ENCODE assay signal across 9 mouse cellular contexts in the genomic region with DNA sequence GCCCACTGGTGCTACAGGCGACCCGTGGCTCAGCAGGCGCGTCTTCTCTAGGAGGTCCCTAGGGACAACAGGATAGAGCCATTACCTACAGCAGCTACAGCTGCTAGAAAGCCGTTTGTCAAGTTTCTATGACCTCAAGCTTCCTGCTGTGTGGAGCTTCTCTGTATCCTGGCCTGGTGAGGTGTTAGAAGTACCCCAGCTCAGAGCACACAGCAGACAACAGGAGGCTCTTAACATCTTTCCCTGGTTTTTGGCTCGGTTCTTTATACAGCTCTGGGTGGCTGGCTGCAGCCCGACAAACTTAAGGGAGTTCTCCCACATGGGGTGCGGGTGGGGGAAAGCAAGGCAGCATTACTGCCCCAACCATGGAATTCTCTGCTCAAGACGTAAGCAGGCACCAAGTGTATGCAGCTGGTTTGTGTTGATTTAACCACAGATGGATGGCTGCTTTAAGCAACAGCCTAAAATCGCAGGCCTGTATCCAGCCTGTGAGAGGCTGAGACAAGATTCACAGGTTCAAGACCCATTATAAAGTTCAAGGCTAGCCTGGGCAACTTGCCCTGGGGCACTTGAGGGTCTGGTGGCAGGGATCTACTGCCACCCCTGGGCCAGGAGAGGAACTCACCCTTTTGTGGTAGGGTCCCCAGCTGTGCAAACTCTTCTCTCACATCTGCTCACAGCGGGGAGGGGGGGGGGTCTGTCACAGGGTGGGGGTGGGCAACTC. TPM values are rescaled to one million over a fixed set of nuclear protein-coding genes. Genes with fewer than 3 reads are reported as not detected.
A peak's percentile ranks its signal among the peaks of the same experiment; 100 is the strongest.
DNase-seq lines count a peak whose midpoint lies in the region; ATAC-seq lines count a peak whose summit lies in the region.
"Had no signal": no experiment of that assay in that cellular context is flagged by ENCODE, and none has a peak within 500 bp of the region (broad histone marks: within the 10 kb centered on the region; RNA-seq: fewer than 3 reads in every experiment).

No protein-coding gene starts in this region.

- H3K4me3 ChIP-seq in kidney, embryonic 16.5 days (ENCODE audit: low read length), result peak overlapping the region; percentile 49
- H3K4me3 ChIP-seq in embryonic facial prominence, embryonic 12.5 days, result peak overlapping the region; percentile 39
- H3K4me3 ChIP-seq in hindbrain, embryonic 16.5 days (ENCODE audit: low read length), result peak overlapping the region; percentile 48
- peak overlapping the region; percentile 44 for H3K4me3 ChIP-seq in midbrain, embryonic 15.5 days

- no peak for DNase-seq in kidney, postnatal 14 days
- no peak for DNase-seq in cerebellum, postnatal 36 days
- no peak for DNase-seq in right cerebral cortex, postnatal 4 days
- no peak for DNase-seq in frontal cortex, postnatal 25 days (ENCODE audit: low spot score in 2 of 2)

- H3K4me2 ChIP-seq in kidney, embryonic 16.5 days (replicated peaks; ENCODE audit: low read depth, low read length), result peak overlapping the region; percentile 74
- peak overlapping the region; percentile 76 for H3K4me2 ChIP-seq in embryonic facial prominence, embryonic 12.5 days (replicated peaks)
- peak overlapping the region; percentile 69 for H3K4me2 ChIP-seq in hindbrain, embryonic 16.5 days (ENCODE audit: low read length)
- peak overlapping the region; percentile 84 for H3K4me2 ChIP-seq in midbrain, embryonic 15.5 days

- no peaks in the 10 kb centered on the region for H3K27me3 ChIP-seq in kidney, embryonic 16.5 days (ENCODE audit: insufficient read depth, low read length)
- H3K27me3 ChIP-seq in embryonic facial prominence, embryonic 12.5 days, result peaks cover 3% of the 10 kb centered on the region; the same call in 1 of the 2 replicates
- no peaks in the 10 kb centered on the region for H3K27me3 ChIP-seq in hindbrain, embryonic 16.5 days (replicated peaks; ENCODE audit: control insufficient read depth, insufficient read depth, low read length)
- peaks cover 3% of the 10 kb centered on the region; the same call in 1 of the 2 replicates for H3K27me3 ChIP-seq in midbrain, embryonic 15.5 days (replicated peaks)

- 34% methylated on average over 11 of the region's 11 CpGs for WGBS in kidney, embryonic 16.5 days
- 34% methylated on average over 11 of the region's 11 CpGs for WGBS in embryonic facial prominence, embryonic 12.5 days
- WGBS in hindbrain, embryonic 16.5 days, result 32% methylated on average over 11 of the region's 11 CpGs
- 43% methylated on average over 11 of the region's 11 CpGs for WGBS in midbrain, embryonic 15.5 days

- peak overlapping the region; percentile 51; the same call in 1 of the 2 replicates for H3K27ac ChIP-seq in kidney, embryonic 16.5 days (ENCODE audit: low read length)
- 0 out of 2 replicates have a peak overlapping the region, but pooled peaks have one; percentile 23 for H3K27ac ChIP-seq in embryonic facial prominence, embryonic 12.5 days
- no peak overlapping the region for H3K27ac ChIP-seq in hindbrain, embryonic 16.5 days (ENCODE audit: low read depth, low read length)
- peak overlapping the region; percentile 49; the same call in 1 of the 2 replicates for H3K27ac ChIP-seq in midbrain, embryonic 15.5 days

- ATAC-seq in kidney, embryonic 16.5 days (ENCODE audit: low FRiP score, low TSS enrichment), result peak; percentile 1; the same call in 1 of the 2 replicates
- peak; percentile 12; the same call in 1 of the 2 replicates for ATAC-seq in embryonic facial prominence, embryonic 12.5 days (ENCODE audit: insufficient number of reproducible peaks, insufficient read depth, low FRiP score, low TSS enrichment)
- ATAC-seq in hindbrain, embryonic 16.5 days, result peak; percentile 28; the same call in 1 of the 2 replicates
- ATAC-seq in midbrain, embryonic 15.5 days (replicated peaks), result no peak

- peaks cover 8% of the 10 kb centered on the region; the same call in 1 of the 2 replicates for H3K4me1 ChIP-seq in kidney, embryonic 16.5 days (ENCODE audit: insufficient read depth, low read length)
- H3K4me1 ChIP-seq in embryonic facial prominence, embryonic 12.5 days, result peaks cover 8% of the 10 kb centered on the region
- H3K4me1 ChIP-seq in hindbrain, embryonic 16.5 days (ENCODE audit: control insufficient read depth, insufficient read depth, low read depth, low read length), result no peaks in the 10 kb centered on the region; the same call in 1 of the 2 replicates
- H3K4me1 ChIP-seq in midbrain, embryonic 15.5 days, result peaks cover 10% of the 10 kb centered on the region

- H3K9ac ChIP-seq in kidney, embryonic 16.5 days (replicated peaks; ENCODE audit: low read length), result peak overlapping the region; percentile 72
- peak overlapping the region; percentile 44; the same call in 1 of the 2 replicates for H3K9ac ChIP-seq in embryonic facial prominence, embryonic 12.5 days
- peak overlapping the region; percentile 66 for H3K9ac ChIP-seq in hindbrain, embryonic 16.5 days (ENCODE audit: low read depth, low read length)
- peak overlapping the region; percentile 43 for H3K9ac ChIP-seq in midbrain, embryonic 15.5 days

- peaks cover 12% of the 10 kb centered on the region for H3K36me3 ChIP-seq in kidney, embryonic 16.5 days (ENCODE audit: insufficient read depth, low read length)
- H3K36me3 ChIP-seq in embryonic facial prominence, embryonic 12.5 days, result peaks cover 40% of the 10 kb centered on the region
- 0 out of 2 replicates have a peak, but pooled peaks cover 9% of the 10 kb centered on the region for H3K36me3 ChIP-seq in hindbrain, embryonic 16.5 days (ENCODE audit: control insufficient read depth, insufficient read depth, low read length)
- H3K36me3 ChIP-seq in midbrain, embryonic 15.5 days (replicated peaks), result peaks cover 6% of the 10 kb centered on the region

- H3K9me3 ChIP-seq in kidney, embryonic 16.5 days (ENCODE audit: low read length), result no peaks in the 10 kb centered on the region
- no peaks in the 10 kb centered on the region for H3K9me3 ChIP-seq in embryonic facial prominence, embryonic 12.5 days
- H3K9me3 ChIP-seq in hindbrain, embryonic 16.5 days (ENCODE audit: control insufficient read depth, low read length), result no peaks in the 10 kb centered on the region
- H3K9me3 ChIP-seq in midbrain, embryonic 15.5 days, result no peaks in the 10 kb centered on the region

RNA-seq across cellular contexts. Expression of gene Lrcol1, which starts 19.5 kb away (rescaled TPM):
- not detected in 2 replicates for polyA plus RNA-seq in kidney, embryonic 16.5 days (2015; fragmentation: Nextera tagmentation; extraction: Ambion mirVana)
- polyA plus RNA-seq in embryonic facial prominence, embryonic 12.5 days (2016; fragmentation: Nextera tagmentation; extraction: Ambion mirVana), result not detected in 2 replicates
- polyA plus RNA-seq in hindbrain, embryonic 16.5 days (2015; fragmentation: Nextera tagmentation; extraction: Ambion mirVana), result not detected in 2 replicates
- not detected in 2 replicates for polyA plus RNA-seq in midbrain, embryonic 15.5 days (2015; fragmentation: Nextera tagmentation; extraction: Ambion mirVana)
- polyA plus RNA-seq: liver, adult 2 months had no signal

RNA-seq across cellular contexts. Expression of gene P2rx2, which starts 21.0 kb away (rescaled TPM):
- 1.1 and 1.2 TPM in 2 replicates for polyA plus RNA-seq in kidney, embryonic 16.5 days (2015; fragmentation: Nextera tagmentation; extraction: Ambion mirVana)
- polyA plus RNA-seq in embryonic facial prominence, embryonic 12.5 days (2016; fragmentation: Nextera tagmentation; extraction: Ambion mirVana), result 2.3 TPM in 2 replicates
- 13.0 and 15.5 TPM in 2 replicates for polyA plus RNA-seq in hindbrain, embryonic 16.5 days (2015; fragmentation: Nextera tagmentation; extraction: Ambion mirVana)
- 7.7 and 8.4 TPM in 2 replicates for polyA plus RNA-seq in midbrain, embryonic 15.5 days (2015; fragmentation: Nextera tagmentation; extraction: Ambion mirVana)
